Mouse (Mus musculus): ENCODE measurements around the gene Hsf2bp.

Gene Hsf2bp

DNA sequence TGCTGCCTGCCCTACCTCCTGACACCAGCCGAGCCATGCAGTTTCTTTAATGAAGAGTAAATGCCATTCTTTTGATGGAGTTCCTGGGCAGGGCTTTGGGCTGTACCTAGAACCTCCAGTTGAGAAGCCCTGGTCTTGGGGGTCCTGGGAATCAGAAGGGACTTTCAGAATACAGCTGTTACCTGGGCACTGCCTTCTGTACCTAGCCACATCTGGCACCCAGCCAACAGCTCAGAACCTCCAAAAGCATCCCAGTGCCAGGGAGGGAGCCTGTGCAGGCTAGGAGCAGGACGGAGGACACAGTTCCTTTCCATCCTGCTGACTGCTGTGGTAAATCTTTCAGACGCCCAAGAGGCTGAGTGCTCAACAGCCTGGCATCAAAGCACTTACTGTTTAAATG, 100.3 kb downstream of the Hsf2bp start:
- DNase-seq (ENCODE audit: low read depth): no peak

DNA sequence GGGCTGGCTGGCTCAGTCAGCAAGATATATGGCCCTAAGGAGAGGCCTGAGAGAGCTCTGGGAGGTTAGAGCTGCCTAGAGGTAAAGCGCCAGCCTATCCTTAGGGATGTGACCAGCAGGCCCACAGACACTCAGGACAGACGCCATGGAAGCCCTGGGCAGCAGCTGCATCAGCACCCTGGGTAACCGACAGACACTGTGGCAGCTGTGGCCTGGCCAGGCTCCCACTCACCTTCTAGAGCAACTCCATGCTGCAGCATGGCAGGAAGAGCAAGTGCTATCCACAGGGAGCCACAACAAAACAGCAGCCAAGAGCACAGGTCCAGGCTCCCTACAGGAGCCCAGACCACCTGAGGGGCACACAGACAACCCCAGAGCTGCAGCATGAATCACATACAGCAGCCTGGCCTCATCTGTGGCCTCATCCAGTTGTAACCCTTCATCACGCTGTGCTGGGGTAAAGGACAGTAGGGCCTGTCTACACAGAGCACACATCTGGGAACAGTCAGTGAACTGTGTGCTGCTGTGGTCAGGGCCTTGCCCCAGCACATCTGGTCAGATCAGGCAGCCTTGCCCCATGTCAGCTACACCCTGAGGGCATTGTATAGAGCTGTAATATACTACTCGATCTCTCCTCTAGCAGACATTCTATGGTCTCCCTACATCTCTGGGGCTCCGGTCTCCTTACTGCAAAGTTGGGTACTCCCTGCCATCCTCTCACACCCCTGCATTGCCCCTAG, 100.9 kb downstream of the Hsf2bp start:
- DNase-seq (ENCODE audit: low read depth): no peak

DNA sequence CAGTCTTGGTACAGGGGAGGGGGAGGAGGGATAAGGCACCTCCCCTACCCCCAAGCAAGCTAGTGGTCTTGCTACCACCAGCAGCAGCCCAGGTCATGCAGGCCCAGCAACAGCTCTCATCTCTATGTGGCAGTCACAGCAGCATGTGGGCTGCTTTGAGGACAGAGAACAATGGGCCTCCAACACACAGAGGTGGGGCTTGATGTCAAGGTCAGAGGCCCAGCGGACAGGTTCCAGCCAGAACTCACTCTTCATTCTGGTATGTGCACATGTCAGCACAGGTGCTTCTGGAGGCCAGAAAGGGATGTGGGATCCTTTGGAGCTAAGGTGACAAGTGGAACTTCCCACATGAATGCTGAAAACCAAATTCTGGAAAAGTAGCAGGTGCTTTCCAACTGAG, 102.2 kb downstream of the Hsf2bp start:
- no peak for DNase-seq (ENCODE audit: low read depth)

DNA sequence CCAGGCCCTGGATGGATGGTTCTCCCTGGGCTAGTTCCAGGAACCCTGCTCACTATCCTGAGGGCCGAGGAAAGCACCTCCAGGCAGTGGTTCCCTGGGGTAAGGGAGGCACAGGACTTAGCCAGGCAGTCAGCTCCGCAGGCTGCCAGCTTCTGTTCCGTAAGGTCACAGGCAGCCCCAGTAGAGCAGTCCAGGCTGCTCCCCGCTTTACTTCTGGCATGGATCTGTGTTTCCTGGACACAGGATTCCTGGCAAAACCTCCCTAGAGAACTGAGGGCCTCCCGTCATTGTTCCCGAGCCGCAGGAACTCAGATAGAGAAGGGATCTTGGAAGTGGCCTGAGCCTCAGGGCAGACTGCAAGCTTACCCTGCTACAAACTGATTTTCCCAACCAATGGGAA, 104.7 kb downstream of the Hsf2bp start:
- no peak for DNase-seq (ENCODE audit: low read depth)

DNA sequence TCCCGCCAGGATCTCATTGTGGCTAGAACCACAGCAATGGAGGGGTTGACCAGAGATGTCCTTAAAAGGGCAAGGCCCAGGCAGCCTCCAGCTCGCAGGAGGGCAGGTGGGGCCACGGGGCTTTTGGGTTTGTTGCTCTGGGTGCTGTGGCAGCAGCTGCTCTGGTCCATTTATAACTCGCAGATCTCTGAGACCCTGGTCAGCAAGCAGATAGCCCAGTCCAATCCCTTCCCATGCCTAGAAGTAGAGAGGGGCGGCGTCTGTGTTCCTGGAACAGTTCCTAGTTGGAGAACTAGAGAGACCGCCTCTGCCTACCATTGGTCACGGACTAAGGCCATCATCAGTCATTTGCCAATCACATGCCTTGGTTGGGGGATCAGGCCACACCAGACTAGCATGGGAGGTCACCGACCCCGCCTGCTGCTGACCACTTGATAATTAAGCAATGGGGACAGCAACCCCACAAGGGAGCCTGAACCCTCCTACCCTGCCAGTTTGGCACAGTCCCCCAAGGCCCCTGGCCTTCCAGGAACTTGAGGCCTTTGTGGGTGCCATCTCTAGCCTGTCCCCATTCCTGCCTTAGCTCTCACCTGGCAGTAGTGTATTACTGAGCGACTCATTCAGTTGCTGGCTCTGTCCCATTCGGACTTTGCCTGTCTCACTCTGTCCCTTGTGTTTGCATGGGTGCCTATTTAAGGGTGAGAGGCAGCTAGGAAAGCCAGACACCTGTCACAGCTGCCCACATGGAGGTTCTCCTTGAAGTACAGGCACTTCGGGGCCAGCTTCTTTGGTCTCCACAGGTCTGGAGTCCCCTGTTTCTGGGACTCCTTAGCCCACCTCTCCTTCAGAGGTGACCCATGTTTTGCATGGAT, 106.1 kb downstream of the Hsf2bp start:
- DNase-seq (ENCODE audit: low read depth): peak; percentile 39

DNA sequence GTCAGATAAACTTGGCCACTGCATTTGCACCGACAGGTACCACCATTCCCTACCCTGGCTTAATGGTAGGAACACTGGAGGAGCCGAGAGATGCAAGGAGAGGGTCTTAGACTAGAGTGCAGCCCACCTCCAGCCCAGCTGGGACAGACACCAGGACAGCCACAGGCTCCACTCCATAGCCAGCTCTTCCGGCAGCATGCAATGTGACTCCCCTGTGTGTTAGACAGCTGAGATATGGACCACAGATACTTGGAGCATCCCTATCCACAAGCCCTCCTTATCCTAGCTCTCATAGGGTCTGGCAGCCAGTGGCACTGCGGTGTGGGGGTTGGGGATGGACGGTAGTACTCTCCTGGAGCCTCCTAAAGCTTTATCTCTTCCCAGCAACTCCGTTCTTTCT, 107.1 kb downstream of the Hsf2bp start:
- no peak for DNase-seq (ENCODE audit: low read depth)

GRCm38 (mm10) chr17:31927895-31928626, 108.1 kb downstream of the Hsf2bp start:
- no peak for DNase-seq (ENCODE audit: low read depth)

DNA sequence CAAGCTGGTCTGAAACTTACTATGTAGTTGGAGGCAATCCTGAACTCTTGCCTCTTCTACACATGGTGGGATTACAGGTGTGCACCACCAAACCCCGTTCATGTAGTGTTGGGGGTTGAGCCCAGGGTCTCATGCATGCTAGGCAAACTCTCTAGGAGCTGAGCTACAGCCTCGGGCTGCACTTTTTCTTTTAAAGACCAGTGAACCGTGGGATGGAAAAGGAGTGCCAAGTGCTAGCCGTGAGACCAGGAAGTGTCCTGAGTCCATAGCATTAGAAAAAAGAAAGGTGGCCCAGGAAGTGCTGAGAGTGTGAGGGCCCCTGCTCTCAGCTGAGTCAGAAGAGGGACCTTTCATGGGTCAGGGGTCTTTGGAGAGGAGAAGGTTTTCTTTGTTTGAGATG, 111.9 kb downstream of the Hsf2bp start:
- no peak for DNase-seq (ENCODE audit: low read depth)

- no peak for DNase-seq (ENCODE audit: low read depth)
Measured at GRCm38 (mm10) chr17:31923310-31923970, 112.7 kb downstream of the Hsf2bp start.

DNA sequence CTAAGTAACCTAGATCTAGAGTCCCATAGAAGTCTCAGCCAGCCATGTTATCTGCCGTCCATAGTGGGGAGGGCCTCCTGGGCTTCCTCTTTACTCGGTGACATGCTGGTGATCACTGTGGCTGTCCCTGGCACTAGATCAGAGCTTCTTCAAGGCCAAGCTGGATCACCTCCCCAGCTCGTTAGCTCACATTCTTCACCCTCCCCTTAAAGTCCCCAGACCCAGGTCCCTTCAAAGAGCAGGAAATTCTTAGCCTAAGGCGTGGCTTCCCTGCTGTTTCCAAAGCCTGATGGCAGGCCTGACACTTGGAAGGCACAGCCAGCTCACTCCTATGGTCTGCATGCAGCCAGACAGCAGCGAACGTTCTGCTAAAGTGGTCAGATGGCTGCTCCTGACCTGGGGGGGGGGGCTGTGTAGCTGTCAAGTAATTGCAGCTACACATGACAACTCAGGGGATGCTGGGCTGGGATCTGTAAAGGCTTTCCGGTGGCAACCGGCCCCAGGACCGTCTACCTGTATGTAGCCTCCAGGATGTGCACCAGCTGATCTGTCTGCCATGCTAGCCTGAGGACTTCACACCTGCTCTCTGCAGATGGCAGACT, 115.5 kb downstream of the Hsf2bp start:
- no peak for DNase-seq (ENCODE audit: low read depth)

GRCm38 (mm10) chr17:31919599-31919998, 116.5 kb downstream of the Hsf2bp start:
- no peak for DNase-seq (ENCODE audit: low read depth)

DNA sequence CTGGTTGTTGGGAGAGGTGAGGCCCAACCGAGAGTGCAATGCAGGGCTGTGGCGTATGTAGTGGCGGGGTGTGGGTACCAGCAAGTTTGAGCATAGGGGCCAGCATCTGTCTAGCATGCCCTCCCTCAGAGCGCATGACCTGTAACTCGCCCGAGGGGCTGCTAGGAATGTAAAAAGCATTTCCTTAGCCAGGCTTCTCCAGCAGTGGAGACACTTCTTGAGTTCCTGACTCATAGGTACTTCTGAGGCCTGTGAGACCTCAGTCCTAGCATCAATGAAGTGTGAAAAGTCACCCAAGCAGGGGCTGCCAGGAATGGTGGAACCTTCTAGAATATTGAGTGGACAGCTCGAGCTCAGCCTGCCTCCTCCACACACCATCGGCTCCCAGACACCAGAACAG, 117.8 kb downstream of the Hsf2bp start:
- DNase-seq (ENCODE audit: low read depth): no peak

GRCm38 (mm10) chr17:31916461-31916775, 119.7 kb downstream of the Hsf2bp start:
- no peak for DNase-seq (ENCODE audit: low read depth)

GRCm38 (mm10) chr17:31915756-31916460, 120.2 kb downstream of the Hsf2bp start:
- no peak for DNase-seq (ENCODE audit: low read depth)

GRCm38 (mm10) chr17:31914323-31914722, 121.8 kb downstream of the Hsf2bp start:
- no peak for DNase-seq (ENCODE audit: low read depth)

DNA sequence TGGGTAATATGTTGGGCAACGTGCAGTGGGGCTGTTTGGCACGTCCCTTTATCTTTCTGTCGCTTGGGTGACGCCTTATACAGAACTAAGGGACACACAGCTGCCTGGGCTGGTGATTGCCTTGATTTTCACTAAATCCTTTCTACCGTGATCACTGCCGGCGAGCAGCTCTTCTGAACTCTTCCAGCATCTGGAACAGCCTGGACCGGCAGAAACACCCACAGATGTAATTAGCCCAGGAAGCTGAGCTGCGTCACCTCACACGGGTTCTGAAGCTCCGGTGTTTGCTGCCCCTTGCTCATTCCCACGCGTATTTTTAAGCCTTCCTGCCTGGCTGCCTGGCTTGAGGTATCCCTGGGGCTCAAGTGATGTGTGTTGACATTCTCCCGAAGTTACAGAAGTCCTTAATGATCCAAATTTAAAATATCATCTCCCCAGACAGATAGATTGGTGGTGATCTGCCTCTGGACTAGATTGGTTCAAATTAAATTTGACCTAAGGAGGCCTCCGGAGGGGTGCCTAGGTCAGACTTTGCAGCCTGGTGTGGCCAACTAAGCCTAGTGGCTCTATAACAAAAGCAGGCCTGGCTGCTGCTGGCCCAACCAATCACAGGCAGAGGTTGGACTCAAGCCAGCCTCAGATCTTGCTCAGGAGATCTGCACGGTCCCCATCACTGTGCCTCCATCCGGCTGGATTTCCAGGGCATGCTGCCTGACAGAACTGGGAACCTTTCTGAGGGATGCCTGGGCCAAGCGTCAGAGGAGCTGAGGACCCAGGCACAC, 123.1 kb downstream of the Hsf2bp start:
- DNase-seq (ENCODE audit: low read depth): no peak

- DNase-seq (ENCODE audit: low read depth): no peak
Measured at GRCm38 (mm10) chr17:31912387-31912786, 123.8 kb downstream of the Hsf2bp start.

- DNase-seq (ENCODE audit: low read depth): no peak
Measured at GRCm38 (mm10) chr17:31908966-31909365, 127.2 kb downstream of the Hsf2bp start.

GRCm38 (mm10) chr17:31906441-31906840, 129.7 kb downstream of the Hsf2bp start:
- no peak for DNase-seq (ENCODE audit: low read depth)

- DNase-seq (ENCODE audit: low read depth): peak; percentile 94
Measured at GRCm38 (mm10) chr17:31905791-31906211, 130.3 kb downstream of the Hsf2bp start.
